Mouse (Mus musculus) midbrain, embryonic 11.5 days (tissue): ENCODE measurements around the gene Gcsam. TPM values are rescaled to one million over a fixed set of nuclear protein-coding genes. Genes with fewer than 3 reads are reported as not detected.
A peak's percentile ranks its signal among the peaks of the same experiment; 100 is the strongest.

Experiments
- ATAC-seq: fragments of 200-750 bp; cut with Nextera tagmentation; 2 replicates; pipeline ENCODE4 v1.8.0; 2017; ENCODE audit warnings: moderate TSS enrichment, moderate library complexity; ENCODE audit not compliant: low FRiP score
- DNase-seq: peaks from one replicate; pipeline ENCODE4 v3.0.0; 2015; ENCODE audit warnings: low spot score; ENCODE audit errors: missing footprints
- H3K27ac ChIP-seq: fragments of 300-500 bp; sonication (generic); 2 replicates; pipeline ENCODE4 v1.5.1; 2014; ENCODE audit warnings: low read depth, low read length
- H3K27me3 ChIP-seq: fragments of 300-500 bp; sonication (generic); 2 replicates; pipeline ENCODE4 v1.6.1; 2014; ENCODE audit warnings: mild to moderate bottlenecking, low read length, moderate library complexity, mixed read lengths; ENCODE audit not compliant: control insufficient read depth, insufficient read depth
- H3K36me3 ChIP-seq: fragments of 300-500 bp; sonication (generic); 2 replicates; pipeline ENCODE4 v1.6.1; 2014; ENCODE audit warnings: mild to moderate bottlenecking, low read length, moderate library complexity, mixed read lengths; ENCODE audit not compliant: control insufficient read depth, insufficient read depth
- H3K4me1 ChIP-seq: fragments of 300-500 bp; sonication (generic); 2 replicates; pipeline ENCODE4 v1.6.1; 2014; ENCODE audit warnings: low read length; ENCODE audit not compliant: control insufficient read depth, insufficient read depth
- H3K4me2 ChIP-seq: fragments of 300-500 bp; sonication (generic); 2 replicates; pipeline ENCODE4 v1.6.1; 2014; ENCODE audit warnings: mild to moderate bottlenecking, moderate library complexity
- H3K4me3 ChIP-seq: fragments of 300-500 bp; sonication (generic); 2 replicates; pipeline ENCODE4 v1.5.1; 2014; ENCODE audit warnings: low read depth, low read length
- H3K9ac ChIP-seq: fragments of 300-500 bp; sonication (generic); 2 replicates; pipeline ENCODE4 v1.6.1; 2014; ENCODE audit warnings: low read length
- H3K9me3 ChIP-seq: fragments of 300-500 bp; sonication (generic); 2 replicates; pipeline ENCODE4 v1.6.1; 2016; ENCODE audit warnings: low read length; ENCODE audit not compliant: control insufficient read depth
- WGBS: fragments of 180-500 bp; shearing (Covaris S2); extraction: QIAGEN DNeasy Blood & Tissue Kit; methylation state at CpG from one replicate; pipeline ENCODE4 v1.1.7; 2014; 5-methylcytosine and 5-hydroxymethylcytosine counted together
- polyA plus RNA-seq: library from polyadenylated mRNA; unstranded; fragments of >200 nt; fragmentation: Nextera tagmentation; extraction: Ambion mirVana; gene quantifications from 2 replicates; pipeline ENCODE4 v1.2.1, GENCODE M21; 2014

Gene Gcsam
- polyA plus RNA-seq, 1 experiment from 2014 or later = not detected

DNA sequence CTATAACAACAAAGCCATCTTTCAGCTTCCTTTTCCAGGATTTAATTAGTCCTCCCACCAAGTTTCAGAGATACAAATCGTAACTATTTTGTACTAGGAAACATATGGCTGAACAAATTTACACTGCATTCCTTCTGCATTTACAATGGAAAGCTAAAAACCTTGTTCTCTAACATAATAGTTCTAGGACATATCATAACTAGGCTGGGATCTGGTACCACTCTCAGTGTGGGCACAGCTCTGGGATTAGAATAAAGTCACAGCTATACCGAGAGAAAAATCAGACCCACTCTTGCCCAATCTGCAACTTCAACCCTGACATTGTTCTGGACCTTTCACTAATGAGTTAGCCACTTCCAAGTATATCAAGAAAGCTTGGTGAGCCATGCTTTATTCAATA is 25.6 kb downstream of the Gcsam start:
- no peak for DNase-seq
- Histone ChIP-seq H3K9ac (no peak overlapping the region), H3K4me1 (no peaks in the 10 kb centered on the region), H3K9me3 (no peaks in the 10 kb centered on the region), H3K27ac (no peak overlapping the region), H3K4me2 (no peak overlapping the region), H3K36me3 (no peaks in the 10 kb centered on the region), H3K27me3 (no peaks in the 10 kb centered on the region), H3K4me3 (no peak overlapping the region)
- WGBS = 92% methylated on average over 2 of the region's 2 CpGs
- ATAC-seq = no peak

DNA sequence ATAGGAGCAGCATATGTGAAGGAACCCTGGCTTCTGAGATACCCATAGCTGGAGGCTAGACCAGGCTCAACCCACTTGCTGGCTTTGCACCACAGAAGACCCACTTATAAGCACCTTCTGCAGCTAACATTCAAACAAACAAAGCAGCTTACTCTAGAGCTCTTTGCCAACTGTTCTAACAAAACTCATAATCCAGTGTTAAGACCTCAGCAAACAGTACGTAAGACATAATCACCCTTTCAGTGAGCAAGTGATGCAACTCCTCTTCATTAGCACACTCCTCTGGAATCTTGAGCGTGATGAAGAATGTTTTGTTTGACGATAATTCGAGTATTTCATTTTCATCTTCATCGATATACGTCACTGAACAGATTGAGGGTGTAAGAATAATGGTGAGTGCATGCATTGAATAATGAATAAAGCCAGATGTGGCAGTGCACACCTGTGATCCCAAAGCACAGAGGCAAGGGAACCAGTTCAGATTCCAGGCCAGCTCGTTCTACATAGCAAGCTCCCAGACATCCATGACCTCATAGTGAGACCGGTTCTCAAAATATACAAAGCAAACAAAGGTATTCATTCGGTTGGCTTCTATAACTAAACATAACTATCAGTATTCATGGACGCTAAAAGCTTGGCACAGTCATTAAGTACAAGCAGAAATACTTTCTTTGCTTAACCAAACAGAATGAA is 30.0 kb downstream of the Gcsam start:
- Histone ChIP-seq H3K9ac (no peak overlapping the region), H3K4me2 (no peak overlapping the region), H3K36me3 (no peaks in the 10 kb centered on the region), H3K9me3 (no peaks in the 10 kb centered on the region), H3K4me1 (no peaks in the 10 kb centered on the region), H3K4me3 (no peak overlapping the region), H3K27me3 (no peaks in the 10 kb centered on the region), H3K27ac (no peak overlapping the region)
- WGBS = 83% methylated on average over 10 of the region's 10 CpGs
- ATAC-seq (no peak), DNase-seq (no peak)

DNA sequence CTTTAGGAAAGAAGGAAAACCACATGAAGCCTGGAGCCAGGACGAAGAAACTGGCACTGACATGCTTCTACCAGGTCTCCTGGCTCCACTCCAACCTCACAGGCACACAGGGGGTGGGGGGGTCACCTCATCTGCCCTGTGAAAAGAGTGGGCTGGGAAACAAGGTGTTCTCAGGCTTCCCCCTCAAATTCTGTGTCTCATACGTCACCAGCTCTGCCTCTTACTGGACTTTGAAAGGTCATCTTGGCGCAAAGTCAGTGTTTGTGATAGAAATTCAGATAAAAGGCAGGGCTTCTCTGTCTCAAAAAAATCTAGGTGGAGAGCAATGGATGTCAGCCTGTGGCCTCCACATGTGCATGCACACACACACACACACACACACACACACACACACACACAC is 31.1 kb downstream of the Gcsam start:
- no peaks in the 10 kb centered on the region for H3K4me1 ChIP-seq
- no peak overlapping the region for H3K4me2 ChIP-seq
- H3K27ac ChIP-seq = no peak overlapping the region
- DNase-seq (no peak), ATAC-seq (no peak)
- no peaks in the 10 kb centered on the region for H3K9me3 ChIP-seq
- H3K27me3 ChIP-seq = no peaks in the 10 kb centered on the region
- no peak overlapping the region for H3K4me3 ChIP-seq
- H3K9ac ChIP-seq = no peak overlapping the region
- H3K36me3 ChIP-seq = no peaks in the 10 kb centered on the region
- 76% methylated on average over 3 of the region's 3 CpGs for WGBS

DNA sequence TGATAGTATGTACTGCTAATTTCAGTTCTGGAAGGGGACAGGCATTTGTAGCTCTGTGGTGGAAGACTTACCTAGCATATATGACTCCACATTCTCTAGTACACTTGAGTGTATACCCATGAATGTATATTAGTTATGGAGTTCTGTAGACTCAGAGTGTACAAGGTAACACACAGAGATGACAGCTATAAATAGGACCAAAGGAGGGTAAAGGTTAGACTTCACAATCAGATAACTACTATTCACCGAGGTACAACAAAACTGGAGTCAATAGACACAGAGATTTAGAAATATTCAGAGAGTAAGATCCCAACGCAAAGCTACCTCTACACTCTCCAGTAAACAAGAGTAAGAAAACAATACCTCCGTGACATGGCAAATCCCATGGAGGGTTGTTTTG is 33.8 kb downstream of the Gcsam start:
- no peaks in the 10 kb centered on the region for H3K9me3 ChIP-seq
- no peak overlapping the region for H3K27ac ChIP-seq
- no peak overlapping the region for H3K9ac ChIP-seq
- 93% methylated on average over 3 of the region's 3 CpGs for WGBS
- ATAC-seq (no peak), DNase-seq (no peak)
- no peaks in the 10 kb centered on the region for H3K27me3 ChIP-seq
- no peaks in the 10 kb centered on the region for H3K4me1 ChIP-seq
- H3K36me3 ChIP-seq = no peaks in the 10 kb centered on the region
- H3K4me2 ChIP-seq = no peak overlapping the region
- H3K4me3 ChIP-seq = no peak overlapping the region

DNA sequence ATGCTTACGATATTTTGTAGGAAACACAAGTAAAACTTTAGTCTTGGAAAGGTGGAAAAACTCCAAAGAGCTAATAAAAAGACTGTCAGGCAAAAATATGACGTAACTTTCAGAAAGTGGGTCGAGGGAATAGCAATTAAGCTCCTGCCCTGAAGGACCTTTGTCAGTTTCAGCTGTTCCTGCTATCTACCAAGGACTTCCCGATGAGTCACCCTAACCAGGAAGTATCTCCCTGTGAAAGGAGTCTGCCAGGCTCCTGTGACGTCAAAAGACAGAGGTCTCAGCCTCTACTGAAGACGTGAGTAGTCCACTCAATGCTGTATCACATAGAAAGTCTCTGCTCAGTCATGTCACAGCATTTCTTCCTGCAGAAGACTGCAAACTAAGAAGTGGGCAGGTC is 34.2 kb downstream of the Gcsam start:
- no peaks in the 10 kb centered on the region for H3K4me1 ChIP-seq
- DNase-seq = peak; percentile 12
- H3K4me3 ChIP-seq = no peak overlapping the region
- ATAC-seq = no peak
- H3K9me3 ChIP-seq = no peaks in the 10 kb centered on the region
- no peaks in the 10 kb centered on the region for H3K27me3 ChIP-seq
- H3K27ac ChIP-seq = no peak overlapping the region
- H3K4me2 ChIP-seq = no peak overlapping the region
- no peaks in the 10 kb centered on the region for H3K36me3 ChIP-seq
- WGBS = 78% methylated on average over 6 of the region's 6 CpGs
- no peak overlapping the region for H3K9ac ChIP-seq

DNA sequence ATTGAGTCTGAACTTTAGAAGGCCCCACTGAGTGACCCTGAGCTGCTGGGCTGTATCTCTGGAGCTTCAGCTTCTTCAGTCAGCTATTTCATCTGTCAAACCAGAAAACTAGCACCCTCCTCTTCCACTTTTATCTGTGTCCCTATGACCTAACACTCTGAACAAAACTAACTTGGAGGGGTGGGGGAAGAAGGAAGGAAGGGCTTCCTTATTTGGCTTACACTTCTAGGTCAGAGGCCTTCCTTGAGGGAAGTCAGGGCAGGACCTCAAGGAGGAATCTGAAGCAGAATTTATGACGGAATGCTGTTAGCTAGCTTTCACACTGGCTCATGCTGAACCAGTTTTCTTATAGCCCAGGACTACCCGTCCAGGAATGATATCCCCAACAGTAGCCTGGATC is 41.3 kb downstream of the Gcsam start:
- Histone ChIP-seq H3K4me1 (peaks cover 2% of the 10 kb centered on the region; the same call in 1 of the 2 replicates), H3K9ac (no peak overlapping the region), H3K9me3 (no peaks in the 10 kb centered on the region), H3K36me3 (no peaks in the 10 kb centered on the region), H3K27ac (no peak overlapping the region), H3K4me2 (no peak overlapping the region), H3K27me3 (peaks cover 8% of the 10 kb centered on the region; the same call in 1 of the 2 replicates), H3K4me3 (no peak overlapping the region)
- DNase-seq (peak; percentile 26), ATAC-seq (no peak)
- WGBS = 63% methylated on average over 2 of the region's 2 CpGs

DNA sequence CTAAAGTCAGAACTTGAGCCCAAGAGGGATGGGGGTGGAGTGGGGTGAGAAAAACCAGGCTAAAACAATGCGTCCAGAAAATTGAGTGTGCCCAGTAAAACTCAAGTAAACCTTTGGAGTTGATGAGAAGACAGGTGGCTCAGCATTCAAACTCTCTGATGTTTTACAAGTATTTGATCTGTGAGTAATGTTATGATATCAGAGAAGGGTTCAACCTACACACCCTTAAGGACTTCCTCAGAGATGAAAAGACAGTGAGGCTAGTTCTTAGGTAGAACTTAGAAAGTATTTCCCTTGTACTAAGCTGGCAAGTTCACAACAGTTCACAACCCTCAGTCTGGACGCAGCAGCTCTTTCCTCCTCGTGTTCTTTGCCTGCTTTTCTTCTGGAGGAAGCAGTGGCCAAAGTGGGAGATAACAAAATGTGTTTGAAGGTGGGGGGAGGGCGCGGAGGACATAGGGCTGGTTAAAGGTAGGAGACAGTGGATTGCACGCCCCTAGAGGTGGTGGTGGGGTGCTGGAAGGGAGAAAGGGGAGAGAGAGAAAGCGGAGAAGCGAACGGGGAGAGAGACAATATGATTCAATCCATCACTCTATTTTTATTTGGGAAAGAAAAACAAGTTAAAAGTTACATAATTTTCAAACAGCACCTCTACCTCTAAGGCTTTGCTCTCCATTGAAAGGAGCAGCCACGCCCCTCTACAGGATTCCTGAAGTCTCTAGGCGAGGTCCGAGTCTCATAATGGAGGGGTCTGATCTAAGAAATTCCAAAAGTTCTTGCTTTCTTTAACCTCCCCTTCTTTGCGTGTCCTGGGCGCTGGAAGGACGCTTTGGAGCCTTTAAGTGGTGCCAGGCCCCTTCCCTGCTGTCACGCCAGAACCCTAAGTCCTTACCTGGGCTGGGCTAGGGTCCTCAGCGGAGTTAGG is 43.1 kb downstream of the Gcsam start:
- H3K4me3 ChIP-seq = peak overlapping the region; percentile 14; the same call in 1 of the 2 replicates
- peak; percentile 82 for DNase-seq
- no peaks in the 10 kb centered on the region for H3K9me3 ChIP-seq
- peaks cover 2% of the 10 kb centered on the region; the same call in 1 of the 2 replicates for H3K4me1 ChIP-seq
- no peak overlapping the region for H3K27ac ChIP-seq
- H3K4me2 ChIP-seq = peak overlapping the region; percentile 40
- whole genome bisulfite sequencing = 14% methylated on average over 17 of the region's 17 CpGs
- H3K9ac ChIP-seq = no peak overlapping the region
- H3K36me3 ChIP-seq = no peaks in the 10 kb centered on the region
- peaks cover 8% of the 10 kb centered on the region; the same call in 1 of the 2 replicates for H3K27me3 ChIP-seq
- ATAC-seq = no peak

DNA sequence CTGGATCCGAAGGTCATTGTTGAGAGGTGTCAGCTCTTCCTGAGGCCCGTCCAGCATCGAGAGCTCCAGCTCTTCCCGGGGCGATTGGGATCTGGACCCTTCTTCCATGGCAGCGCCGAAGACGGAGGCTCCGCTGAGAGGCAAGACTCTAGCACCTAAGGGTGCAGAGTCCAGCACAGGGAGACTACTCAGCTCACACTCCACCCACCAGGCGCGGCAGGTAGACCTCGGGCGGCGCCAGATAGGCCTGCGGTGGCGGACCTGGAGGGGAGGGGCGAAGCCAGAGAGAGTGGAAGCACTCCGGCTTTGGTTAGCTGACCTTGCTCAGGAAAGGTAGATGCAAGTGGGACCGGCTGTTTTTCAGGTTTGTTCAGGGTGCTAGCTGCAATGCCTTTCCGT is 43.8 kb downstream of the Gcsam start, which contains the start of gene BC016579:
BC016579 (minus strand) TSS at position 135 of the 399 bp plus-strand sequence.
- DNase-seq (peak; percentile 80), ATAC-seq (peak; percentile 22; the same call in 1 of the 2 replicates)
- Histone ChIP-seq H3K27ac (no peak within 1 kb of the TSS), H3K4me2 (peak within 1 kb of the TSS; percentile 40), H3K36me3 (no peaks in the 10 kb centered on the region), H3K4me3 (peak within 1 kb of the TSS; percentile 14; the same call in 1 of the 2 replicates), H3K27me3 (peaks cover 8% of the 10 kb centered on the region; the same call in 1 of the 2 replicates), H3K4me1 (peaks cover 2% of the 10 kb centered on the region; the same call in 1 of the 2 replicates), H3K9ac (no peak within 1 kb of the TSS), H3K9me3 (no peaks in the 10 kb centered on the region)
- 4% methylated on average over 20 of the region's 20 CpGs for WGBS

DNA sequence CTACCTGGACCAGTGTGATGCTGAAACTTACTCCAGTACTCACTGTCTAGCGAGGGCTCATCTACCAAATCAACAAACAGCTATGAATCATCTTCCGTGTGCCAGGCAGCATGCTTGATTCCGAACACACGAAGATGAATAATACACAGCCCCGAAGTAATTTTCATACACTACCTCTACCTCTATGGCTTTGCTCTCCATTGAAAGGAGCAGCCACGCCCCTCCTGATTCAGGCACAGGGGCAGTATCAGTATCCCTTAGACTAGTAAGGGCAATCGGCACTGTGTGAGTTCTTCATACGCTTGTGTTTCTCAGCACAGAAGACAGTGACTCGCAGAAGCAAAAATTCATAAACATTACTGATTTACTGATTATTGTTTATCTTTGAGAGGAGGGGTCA is 44.3 kb downstream of the Gcsam start:
- Histone ChIP-seq H3K4me2 (no peak overlapping the region), H3K36me3 (no peaks in the 10 kb centered on the region), H3K27me3 (peaks cover 8% of the 10 kb centered on the region; the same call in 1 of the 2 replicates), H3K4me1 (peaks cover 2% of the 10 kb centered on the region; the same call in 1 of the 2 replicates), H3K9me3 (no peaks in the 10 kb centered on the region), H3K27ac (no peak overlapping the region), H3K4me3 (no peak overlapping the region), H3K9ac (no peak overlapping the region)
- ATAC-seq (no peak), DNase-seq (peak; percentile 65)
- WGBS = 56% methylated on average over 9 of the region's 9 CpGs
